Mouse (Mus musculus): ENCODE measurements at regions not wholly inside any gene's neighbourhood (a gene's known extent, or its start where the extent isn't known, plus 50 kb on each side); places are given as distances from the start of the nearest gene placed in this dataset.

- TF ChIP-seq POLR2A (IDR thresholded peaks at IDR 0.05; ENCODE audit: extremely low read depth, insufficient read depth, low read length) (no peak), CTCF (IDR thresholded peaks at IDR 0.05; ENCODE audit: extremely low read depth, insufficient read depth, low read length) (no peak)
These were observed 219.4 kb upstream of the Rpl38 start for GRCm38 (mm10) chr11:114448776-114449401.
